Mouse (Mus musculus) heart, postnatal 0 days (tissue): ENCODE data around the gene Ppp2r2c. TPM values are rescaled to one million over a fixed set of nuclear protein-coding genes. Genes with fewer than 3 reads are reported as not detected.

Experiments used
- ATAC-seq: fragments of 200-750 bp; cut with Nextera tagmentation; 2 replicates; pipeline ENCODE4 v1.8.0; 2017; ENCODE audit warnings: low read depth, moderate number of reproducible peaks, moderate library complexity; ENCODE audit not compliant: insufficient read depth
- DNase-seq: peaks from one replicate; pipeline ENCODE4 v3.0.0-alpha.2; 2016; ENCODE audit warnings: low spot score
- H3K27ac ChIP-seq: fragments of 300-500 bp; sonication (generic); 2 replicates; pipeline ENCODE4 v1.5.1; 2014; ENCODE audit warnings: low read depth, mild to moderate bottlenecking
- H3K27me3 ChIP-seq: fragments of 300-500 bp; sonication (generic); 2 replicates; pipeline ENCODE4 v1.6.1; 2014; ENCODE audit warnings: low read length, mixed read lengths; ENCODE audit not compliant: control insufficient read depth, insufficient read depth
- H3K36me3 ChIP-seq: fragments of 300-500 bp; sonication (generic); replicated peaks from 2 replicates; pipeline ENCODE4 v1.6.1; 2014; ENCODE audit warnings: low read length, mixed read lengths; ENCODE audit not compliant: control insufficient read depth, insufficient read depth
- H3K4me1 ChIP-seq: fragments of 300-500 bp; sonication (generic); 2 replicates; pipeline ENCODE4 v1.6.1; 2014; ENCODE audit warnings: antibody characterized with exemption; ENCODE audit not compliant: control insufficient read depth, insufficient read depth
- H3K4me2 ChIP-seq: fragments of 300-500 bp; sonication (generic); 2 replicates; pipeline ENCODE4 v1.6.1; 2014; ENCODE audit warnings: low read depth, mild to moderate bottlenecking, low read length, moderate library complexity
- H3K4me3 ChIP-seq: fragments of 300-500 bp; sonication (generic); 2 replicates; pipeline ENCODE4 v1.5.1; 2014; ENCODE audit warnings: low read depth, low read length
- H3K9ac ChIP-seq: fragments of 300-500 bp; sonication (generic); replicated peaks from 2 replicates; pipeline ENCODE4 v1.6.1; 2014; ENCODE audit warnings: low read depth, low read length, mixed read lengths
- H3K9me3 ChIP-seq: fragments of 300-500 bp; sonication (generic); replicated peaks from 2 replicates; pipeline ENCODE4 v1.6.1; 2016; ENCODE audit warnings: low read length; ENCODE audit not compliant: control insufficient read depth
- CTCF ChIP-seq: IDR thresholded peaks from 2 replicates; pipeline ENCODE4 v1.5.1; 2016; ENCODE audit warnings: antibody characterized with exemption, control low read depth, low read depth
- EP300 ChIP-seq: IDR thresholded peaks from 2 replicates; pipeline ENCODE4 v1.6.1; 2016; ENCODE audit warnings: antibody characterized with exemption, low read depth
- WGBS: fragments of 180-500 bp; shearing (Covaris S2); extraction: QIAGEN DNeasy Blood & Tissue Kit; methylation state at CpG from one replicate; pipeline ENCODE4 v1.1.7; 2014; 5-methylcytosine and 5-hydroxymethylcytosine counted together
- polyA plus RNA-seq: library from polyadenylated mRNA; unstranded; fragments of >200 nt; fragmentation: Nextera tagmentation; extraction: Ambion mirVana; gene quantifications from 2 replicates; pipeline ENCODE4 v1.2.1, GENCODE M21; 2015
- total RNA-seq: library from RNA; depleted of rRNA; stranded (reverse); fragments of >200 nt; gene quantifications from 2 replicates; pipeline ENCODE4 v1.2.3, GENCODE M21; 2014; ENCODE audit warnings: low replicate concordance

Gene Ppp2r2c
- total and polyA plus RNA-seq, 2 experiments from 2014 or later: not detected

GRCm38 (mm10) chr5:36904131-36904530 is 35.8 kb downstream of the Ppp2r2c start:
- TF ChIP-seq EP300: no peak
- H3K9me3 ChIP-seq: no peaks in the 10 kb centered on the region
- ATAC-seq (no peak), DNase-seq (no peak)
- H3K27ac ChIP-seq: no peak overlapping the region
- 0 out of 2 replicates have a peak, but pooled peaks cover 5% of the 10 kb centered on the region for H3K4me1 ChIP-seq
- H3K4me2 ChIP-seq: no peak overlapping the region
- no peak overlapping the region for H3K9ac ChIP-seq
- H3K36me3 ChIP-seq: no peaks in the 10 kb centered on the region
- no peak overlapping the region for H3K4me3 ChIP-seq
- no peaks in the 10 kb centered on the region for H3K27me3 ChIP-seq
- 55% methylated on average over 2 of the region's 2 CpGs for WGBS

DNA sequence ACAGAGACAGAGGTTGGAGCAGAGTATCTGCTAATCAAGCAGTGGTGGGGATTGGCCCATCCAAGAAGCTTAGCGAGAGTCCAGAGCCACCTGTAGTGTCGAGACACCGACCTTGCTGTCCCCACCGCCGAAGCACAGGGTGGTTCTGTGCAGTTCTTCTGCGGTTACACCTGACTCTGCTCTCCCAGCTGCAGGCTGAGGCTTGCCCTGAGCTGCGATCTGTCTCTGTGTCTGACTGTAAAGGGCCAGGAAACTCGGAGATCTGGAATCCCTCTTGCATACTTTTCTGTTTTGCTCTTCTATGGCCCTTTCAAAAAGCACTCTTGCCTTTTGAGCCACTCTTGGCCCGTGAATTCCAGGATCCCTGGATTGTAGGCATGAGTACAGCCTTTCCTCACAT is 36.4 kb downstream of the Ppp2r2c start:
- no peak for ATAC-seq
- TF ChIP-seq CTCF (no peak), EP300 (no peak)

DNA sequence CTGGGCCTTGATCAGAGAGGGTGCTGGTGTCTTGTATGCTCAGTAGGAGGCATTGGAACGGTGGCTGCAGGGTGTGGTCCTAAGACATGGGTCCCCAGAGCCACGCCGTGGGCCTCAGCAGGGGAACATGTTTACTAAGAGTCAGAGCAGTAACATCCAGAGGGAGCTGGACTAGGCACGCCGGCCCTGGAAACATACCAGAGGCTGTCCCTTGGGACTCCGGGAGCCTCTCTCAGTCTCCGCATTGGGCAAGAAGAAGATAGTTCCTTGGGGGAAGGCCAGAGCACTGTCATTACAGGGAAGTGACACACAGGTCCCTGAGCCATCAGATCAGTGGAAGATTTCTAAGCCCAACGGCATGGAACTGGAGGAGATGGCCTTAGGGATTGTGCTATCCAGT is 36.9 kb downstream of the Ppp2r2c start:
- DNase-seq (no peak), ATAC-seq (no peak)
- Histone ChIP-seq H3K4me1 (0 out of 2 replicates have a peak, but pooled peaks cover under 1% of the 10 kb centered on the region), H3K4me2 (no peak overlapping the region), H3K36me3 (no peaks in the 10 kb centered on the region), H3K4me3 (no peak overlapping the region), H3K9me3 (no peaks in the 10 kb centered on the region), H3K27ac (no peak overlapping the region), H3K9ac (no peak overlapping the region), H3K27me3 (no peaks in the 10 kb centered on the region)
- WGBS: 67% methylated on average over 8 of the region's 8 CpGs
- TF ChIP-seq CTCF: no peak
- no peak for TF ChIP-seq EP300

More for the DNA sequence above, 36.4 kb downstream of the Ppp2r2c start:
- Histone ChIP-seq H3K27me3 (no peaks in the 10 kb centered on the region), H3K9me3 (no peaks in the 10 kb centered on the region), H3K9ac (no peak overlapping the region), H3K36me3 (no peaks in the 10 kb centered on the region), H3K27ac (no peak overlapping the region), H3K4me1 (0 out of 2 replicates have a peak, but pooled peaks cover 5% of the 10 kb centered on the region), H3K4me3 (no peak overlapping the region), H3K4me2 (no peak overlapping the region)
- 72% methylated on average over 9 of the region's 9 CpGs for WGBS
- DNase-seq: no peak

GRCm38 (mm10) chr5:36907695-36908094 is 39.4 kb downstream of the Ppp2r2c start:
- no peak for TF ChIP-seq EP300
- no peak for TF ChIP-seq CTCF
- no peaks in the 10 kb centered on the region for H3K4me1 ChIP-seq
- no peak overlapping the region for H3K27ac ChIP-seq
- H3K9ac ChIP-seq: no peak overlapping the region
- no peaks in the 10 kb centered on the region for H3K9me3 ChIP-seq
- 66% methylated on average over 10 of the region's 10 CpGs for WGBS
- DNase-seq (no peak), ATAC-seq (no peak)
- H3K36me3 ChIP-seq: no peaks in the 10 kb centered on the region
- no peak overlapping the region for H3K4me3 ChIP-seq
- peaks cover 12% of the 10 kb centered on the region; the same call in 1 of the 2 replicates for H3K27me3 ChIP-seq
- H3K4me2 ChIP-seq: no peak overlapping the region

- TF ChIP-seq EP300 (no peak), CTCF (no peak)
- H3K4me2 ChIP-seq: no peak overlapping the region
- no peak overlapping the region for H3K4me3 ChIP-seq
- no peak for DNase-seq
- 78% methylated on average over 21 of the region's 21 CpGs for WGBS
- ATAC-seq: no peak
- H3K9me3 ChIP-seq: no peaks in the 10 kb centered on the region
- no peaks in the 10 kb centered on the region for H3K36me3 ChIP-seq
- H3K27ac ChIP-seq: no peak overlapping the region
- peaks cover 12% of the 10 kb centered on the region; the same call in 1 of the 2 replicates for H3K27me3 ChIP-seq
- no peaks in the 10 kb centered on the region for H3K4me1 ChIP-seq
- no peak overlapping the region for H3K9ac ChIP-seq
These were observed 41.2 kb downstream of the Ppp2r2c start for GRCm38 (mm10) chr5:36909545-36909944.

- H3K27me3 ChIP-seq: peaks cover 12% of the 10 kb centered on the region; the same call in 1 of the 2 replicates
- TF ChIP-seq CTCF (no peak), EP300 (no peak)
- H3K4me2 ChIP-seq: no peak overlapping the region
- H3K4me3 ChIP-seq: no peak overlapping the region
- no peaks in the 10 kb centered on the region for H3K4me1 ChIP-seq
- H3K9ac ChIP-seq: no peak overlapping the region
- no peak overlapping the region for H3K27ac ChIP-seq
- no peak for ATAC-seq
- 17% methylated on average over 7 of the region's 7 CpGs for WGBS
- no peaks in the 10 kb centered on the region for H3K9me3 ChIP-seq
- H3K36me3 ChIP-seq: no peaks in the 10 kb centered on the region
- no peak for DNase-seq
These were observed 42.7 kb downstream of the Ppp2r2c start for GRCm38 (mm10) chr5:36910980-36911379.
